Mouse (Mus musculus): ENCODE measurements around the gene Cst9. TPM values are rescaled to one million over a fixed set of nuclear protein-coding genes. Genes with fewer than 3 reads are reported as not detected.
A peak's percentile ranks its signal among the peaks of the same experiment; 100 is the strongest.

Gene Cst9
- polyA plus RNA-seq, 1 experiment, result not detected

DNA sequence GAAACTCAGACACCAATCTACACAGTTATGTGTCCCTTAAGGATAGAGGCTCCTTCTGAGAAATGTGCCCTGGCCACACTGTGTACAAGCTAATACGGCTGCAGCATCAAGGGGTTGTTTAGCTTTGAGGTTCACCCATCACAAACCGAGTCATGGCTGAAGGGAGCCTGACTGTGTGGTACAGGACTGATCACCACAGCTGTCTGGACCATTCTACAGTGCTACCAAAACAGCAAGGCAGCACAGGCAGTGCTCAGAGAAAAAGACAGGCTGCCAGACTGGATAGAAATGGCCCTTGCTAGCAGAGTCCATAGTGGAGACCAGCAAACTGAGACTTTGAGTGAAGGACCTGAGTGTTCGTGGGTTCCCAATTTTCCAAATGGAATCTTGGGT is 39.3 kb downstream of the Cst9 start:
- peaks cover 20% of the 10 kb centered on the region for H3K4me1 ChIP-seq (ENCODE audit: control insufficient read depth)
- TF ChIP-seq GATA1 (IDR thresholded peaks at IDR 0.05; ENCODE audit: low read length), result no peak

DNA sequence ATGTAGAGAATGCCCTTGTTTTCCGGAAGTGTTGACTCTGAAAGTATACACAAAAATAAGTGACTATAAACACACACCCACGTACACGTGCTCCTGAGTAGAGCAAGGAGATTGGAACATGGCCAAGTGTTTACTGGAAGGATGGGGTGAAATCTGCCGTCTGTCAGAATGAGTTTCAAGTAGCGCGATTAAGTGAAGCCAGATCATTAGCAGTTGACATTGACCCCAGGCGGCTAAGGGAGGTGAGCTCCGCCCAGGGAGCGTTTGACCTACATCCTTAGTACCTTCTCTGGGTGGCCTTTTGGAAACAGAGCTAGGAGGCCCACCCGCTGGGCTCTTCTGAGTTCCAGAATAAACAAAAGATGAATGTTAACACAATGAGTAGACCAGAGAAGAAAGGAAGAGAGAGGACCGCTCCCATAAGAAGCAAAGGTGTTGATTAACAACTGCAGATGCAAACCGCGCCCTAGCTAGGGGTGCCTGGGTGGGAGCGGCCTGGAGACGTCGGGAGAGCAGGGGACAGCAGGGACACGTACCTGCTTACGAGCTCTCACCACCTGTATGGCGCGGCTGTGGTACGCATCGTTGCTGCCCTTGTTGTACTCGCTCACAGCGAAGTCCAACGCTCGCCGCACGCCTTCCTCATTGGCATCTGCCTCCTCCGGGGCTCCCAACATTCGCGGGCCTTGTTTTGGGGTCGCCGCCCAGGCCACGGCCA is 39.8 kb downstream of the Cst9 start:
- Histone ChIP-seq H3K27me3 (ENCODE audit: control insufficient read depth) (no peaks in the 10 kb centered on the region), H3K36me3 (ENCODE audit: control insufficient read depth) (peaks cover 7% of the 10 kb centered on the region; the same call in 1 of the 2 replicates), H3K9me3 (ENCODE audit: control insufficient read depth, low read length) (no peaks in the 10 kb centered on the region), H3K4me3 (replicated peaks) (peak overlapping the region; percentile 67), H3K4me1 (ENCODE audit: control insufficient read depth) (peaks cover 20% of the 10 kb centered on the region)
- TF ChIP-seq GATA1 (IDR thresholded peaks at IDR 0.05; ENCODE audit: low read length) (no peak), TAL1 (IDR thresholded peaks at IDR 0.05; ENCODE audit: low read length) (no peak)

More for the DNA sequence above, 39.3 kb downstream of the Cst9 start:
- Histone ChIP-seq H3K9me3 (ENCODE audit: control insufficient read depth, low read length) (no peaks in the 10 kb centered on the region), H3K4me3 (replicated peaks) (peak overlapping the region; percentile 67), H3K27me3 (ENCODE audit: control insufficient read depth) (no peaks in the 10 kb centered on the region), H3K36me3 (ENCODE audit: control insufficient read depth) (peaks cover 7% of the 10 kb centered on the region; the same call in 1 of the 2 replicates)

DNA sequence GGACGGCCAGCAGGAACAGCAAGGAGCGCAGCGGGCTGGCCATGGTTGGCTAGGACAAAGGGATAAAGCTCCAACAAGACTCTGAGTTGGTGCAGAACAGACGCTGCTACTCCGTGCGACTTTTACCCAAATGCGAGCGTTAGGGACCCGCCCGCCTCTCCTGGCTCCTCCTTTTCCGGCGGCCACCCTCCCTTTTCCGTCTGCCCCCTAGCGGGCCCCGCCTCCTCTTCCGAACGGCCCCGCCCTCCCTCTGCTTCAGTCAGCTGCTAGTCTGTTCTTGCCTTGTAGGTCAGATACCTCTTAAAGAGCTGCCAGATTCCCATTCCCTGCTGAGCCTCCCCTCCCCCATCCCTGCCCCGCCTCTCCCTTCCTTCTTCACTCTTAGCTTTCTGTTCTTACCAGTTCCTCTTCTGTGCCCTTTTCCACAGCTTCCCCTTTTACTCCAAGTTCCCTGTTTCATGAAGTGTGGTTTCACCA is 40.4 kb downstream of the Cst9 start, which contains the start of gene Cst3:
Gene Cst3 (minus strand): TSS at position 358 of the 477 bp plus-strand sequence.
- Histone ChIP-seq H3K9me3 (ENCODE audit: control insufficient read depth, low read length) (no peaks in the 10 kb centered on the region), H3K27me3 (ENCODE audit: control insufficient read depth) (no peaks in the 10 kb centered on the region), H3K36me3 (ENCODE audit: control insufficient read depth) (peaks cover 7% of the 10 kb centered on the region; the same call in 1 of the 2 replicates), H3K4me3 (replicated peaks) (peak within 1 kb of the TSS; percentile 67), H3K4me1 (ENCODE audit: control insufficient read depth) (peaks cover 20% of the 10 kb centered on the region)
- TF ChIP-seq GATA1 (IDR thresholded peaks at IDR 0.05; ENCODE audit: low read length) (no peak), TAL1 (IDR thresholded peaks at IDR 0.05; ENCODE audit: low read length) (no peak)

DNA sequence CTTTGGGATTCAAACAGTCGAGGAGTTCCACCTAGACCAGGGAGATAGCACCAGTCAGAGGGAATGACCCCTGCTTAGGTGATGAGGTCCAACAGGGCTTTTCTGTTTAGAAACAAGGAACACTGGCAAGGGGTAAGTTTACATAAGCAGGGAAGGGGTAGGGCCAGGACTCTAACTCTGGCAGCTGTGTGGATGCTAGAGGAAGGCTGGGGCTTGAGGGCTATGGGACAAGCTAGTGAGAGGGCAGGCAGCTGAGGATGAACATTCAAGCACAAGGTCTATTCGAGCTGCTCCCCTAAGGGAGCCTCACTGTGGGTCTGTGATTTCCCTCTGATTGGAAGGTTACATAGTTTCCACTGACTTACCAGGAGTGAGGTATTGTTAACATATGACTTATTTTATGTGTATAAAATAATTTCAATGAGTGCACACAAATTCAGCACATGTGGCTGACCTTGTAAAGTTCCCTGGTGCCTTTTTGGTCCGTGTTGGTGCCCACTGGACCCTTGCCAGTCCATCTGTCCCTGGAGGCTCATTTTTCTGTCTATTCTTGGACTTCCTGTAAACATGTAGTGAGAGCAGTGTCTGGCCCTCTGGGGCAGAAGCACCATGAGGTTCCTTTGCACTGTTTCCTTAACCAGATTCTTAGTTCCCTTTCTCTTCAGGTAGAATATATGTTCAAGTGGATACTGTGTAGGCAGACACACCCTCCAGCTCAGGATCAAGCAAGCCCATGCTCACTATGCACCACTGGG is 42.2 kb downstream of the Cst9 start:
- Histone ChIP-seq H3K4me1 (ENCODE audit: control insufficient read depth) (peaks cover 20% of the 10 kb centered on the region), H3K4me3 (replicated peaks) (no peak overlapping the region), H3K27me3 (ENCODE audit: control insufficient read depth) (no peaks in the 10 kb centered on the region), H3K9me3 (ENCODE audit: control insufficient read depth, low read length) (no peaks in the 10 kb centered on the region), H3K36me3 (ENCODE audit: control insufficient read depth) (peaks cover 1% of the 10 kb centered on the region; the same call in 1 of the 2 replicates)
- TF ChIP-seq GATA1 (IDR thresholded peaks at IDR 0.05; ENCODE audit: low read length), result no peak
- TF ChIP-seq TAL1 (IDR thresholded peaks at IDR 0.05; ENCODE audit: low read length), result no peak

DNA sequence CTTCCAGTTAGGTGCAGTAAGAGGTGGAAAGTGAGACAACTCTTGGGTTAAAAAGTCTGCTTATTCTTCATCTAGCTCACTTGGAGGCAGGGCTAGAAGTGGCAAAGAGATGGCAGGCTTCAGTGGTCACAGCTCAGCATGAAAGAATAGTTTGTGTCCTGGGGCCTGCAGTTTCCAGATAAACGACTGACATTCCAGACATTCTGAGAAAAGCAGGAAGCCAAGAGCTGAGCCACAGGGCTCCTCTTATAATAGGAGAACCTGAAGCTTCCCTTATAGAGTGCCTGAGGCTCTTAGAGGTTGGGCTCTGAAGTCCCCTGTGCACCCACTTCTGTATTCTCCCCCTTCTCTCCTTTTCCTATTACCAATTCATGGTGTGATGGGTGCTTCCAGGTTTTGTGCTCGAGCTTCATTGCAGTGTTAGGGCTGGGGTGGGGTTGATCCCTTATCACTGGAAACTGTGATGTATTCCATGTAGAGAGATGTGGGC is 43.7 kb downstream of the Cst9 start:
- Histone ChIP-seq H3K4me1 (ENCODE audit: control insufficient read depth) (peaks cover 20% of the 10 kb centered on the region), H3K36me3 (ENCODE audit: control insufficient read depth) (no peaks in the 10 kb centered on the region), H3K4me3 (replicated peaks) (no peak overlapping the region), H3K27me3 (ENCODE audit: control insufficient read depth) (no peaks in the 10 kb centered on the region), H3K9me3 (ENCODE audit: control insufficient read depth, low read length) (no peaks in the 10 kb centered on the region)
- no peak for TF ChIP-seq GATA1 (IDR thresholded peaks at IDR 0.05; ENCODE audit: low read length)
- no peak for TF ChIP-seq TAL1 (IDR thresholded peaks at IDR 0.05; ENCODE audit: low read length)

DNA sequence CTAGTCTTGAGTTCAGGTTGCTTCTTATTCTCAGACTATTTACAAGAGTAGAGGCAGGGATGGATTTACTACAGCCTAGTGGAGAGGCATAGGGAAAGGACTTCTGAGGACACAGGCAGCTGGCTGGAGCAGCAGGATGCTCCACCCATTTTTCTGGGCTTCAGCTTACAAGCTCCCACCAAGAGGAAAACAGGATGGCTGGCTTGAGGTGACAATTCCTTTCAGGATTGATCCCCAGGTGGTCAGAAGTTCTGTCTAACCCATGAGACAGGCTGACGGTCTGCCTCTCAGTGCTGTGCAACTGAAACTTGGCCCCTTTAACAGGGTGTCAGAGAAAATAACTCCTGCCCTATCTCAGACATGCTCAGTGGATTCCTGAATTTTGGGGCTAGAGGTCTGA is 44.3 kb downstream of the Cst9 start:
- peaks cover 15% of the 10 kb centered on the region for H3K4me1 ChIP-seq (ENCODE audit: control insufficient read depth)
- H3K9me3 ChIP-seq (ENCODE audit: control insufficient read depth, low read length), result no peaks in the 10 kb centered on the region
- no peaks in the 10 kb centered on the region for H3K27me3 ChIP-seq (ENCODE audit: control insufficient read depth)
- no peaks in the 10 kb centered on the region for H3K36me3 ChIP-seq (ENCODE audit: control insufficient read depth)
- no peak for TF ChIP-seq GATA1 (IDR thresholded peaks at IDR 0.05; ENCODE audit: low read length)
- no peak for TF ChIP-seq TAL1 (IDR thresholded peaks at IDR 0.05; ENCODE audit: low read length)
- H3K4me3 ChIP-seq (replicated peaks), result no peak overlapping the region

DNA sequence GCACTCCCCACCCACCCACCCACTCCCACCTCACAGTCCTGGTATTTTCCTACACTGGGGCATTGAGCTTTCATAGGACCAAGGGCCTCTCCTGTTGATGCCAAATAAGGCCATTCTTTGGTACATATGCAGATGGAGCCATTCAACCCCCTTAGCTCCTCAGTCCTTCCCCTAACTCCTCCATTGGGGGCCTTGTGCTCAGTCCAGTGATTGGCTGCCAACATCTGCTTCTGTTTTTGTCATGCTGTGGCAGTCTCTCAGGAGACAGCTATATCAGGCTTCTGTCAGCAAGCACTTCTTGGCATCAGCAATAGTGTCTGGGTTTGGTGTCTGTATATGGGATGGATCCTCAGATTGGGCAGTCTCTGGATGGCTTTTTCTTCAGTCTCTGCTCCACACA is 49.8 kb downstream of the Cst9 start:
- no peaks in the 10 kb centered on the region for H3K4me1 ChIP-seq (ENCODE audit: control insufficient read depth)
- H3K9me3 ChIP-seq (ENCODE audit: control insufficient read depth, low read length), result no peaks in the 10 kb centered on the region
- H3K27me3 ChIP-seq (ENCODE audit: control insufficient read depth), result no peaks in the 10 kb centered on the region
- H3K4me3 ChIP-seq (replicated peaks), result no peak overlapping the region
- no peaks in the 10 kb centered on the region for H3K36me3 ChIP-seq (ENCODE audit: control insufficient read depth)
- TF ChIP-seq GATA1 (IDR thresholded peaks at IDR 0.05; ENCODE audit: low read length) (no peak), TAL1 (IDR thresholded peaks at IDR 0.05; ENCODE audit: low read length) (no peak)

Other genes with a start within 250 kb of the Cst9 start
- gene Nxt1, start 162.5 kb upstream of the Cst9 start, polyA plus RNA-seq (2012), result 4.3 and 4.6 TPM in 2 replicates
- 0.06 and 0.09 TPM in 2 replicates for gene Gzf1, start 154.1 kb upstream of the Cst9 start, polyA plus RNA-seq (2012)
- gene Napb, start 102.7 kb upstream of the Cst9 start, polyA plus RNA-seq (2012), result not detected in 2 replicates
- gene Cstl1, start 84.8 kb upstream of the Cst9 start, polyA plus RNA-seq (2012), result not detected in 2 replicates
- not detected in 2 replicates for gene Cst11, start 63.6 kb upstream of the Cst9 start, polyA plus RNA-seq (2012)
- gene 8030411F24Rik, start 53.1 kb upstream of the Cst9 start, polyA plus RNA-seq (2012), result not detected in 2 replicates
- gene Cst12, start 45.8 kb upstream of the Cst9 start, polyA plus RNA-seq (2012), result not detected in 2 replicates
- not detected in 2 replicates for gene Cst8, start 36.4 kb upstream of the Cst9 start, polyA plus RNA-seq (2012)
- gene Cst13, start 15.1 kb upstream of the Cst9 start, polyA plus RNA-seq (2012), result not detected in 2 replicates
- not detected in 2 replicates for gene 9230104L09Rik, start 29.9 kb downstream of the Cst9 start, polyA plus RNA-seq (2012)
- gene Cst3, start 40.5 kb downstream of the Cst9 start, polyA plus RNA-seq (2012), result 7.4 and 8.3 TPM in 2 replicates
- not detected in 2 replicates for gene Gm1330, start 168.1 kb downstream of the Cst9 start, polyA plus RNA-seq (2012)
- not detected in 2 replicates for gene Gm10750, start 182.1 kb downstream of the Cst9 start, polyA plus RNA-seq (2012)

All from erythroblast, embryonic 14.5 days (primary cell).